Mouse (Mus musculus) adipose tissue, adult 10 weeks (tissue): Measurements from ENCODE around the gene Kdm4a. TPM values are rescaled to one million over a fixed set of nuclear protein-coding genes. Genes with fewer than 3 reads are reported as not detected.

Experiments used
- polyA plus RNA-seq: library from polyadenylated mRNA; stranded (reverse); fragments of 350-450 nt; fragmentation: Illumina TruSeq; extraction: RNeasy Lipid Tissue Mini Kit (QIAGEN cat#74804); gene quantifications from one replicate; pipeline ENCODE4 v1.2.3, GENCODE M21; 2014; ENCODE audit warnings: low read depth, low replicate concordance

Gene Kdm4a
- polyA plus RNA-seq, result 34.5 TPM

GRCm38 (mm10) chr4:118179467-118180300 lies at the start of gene Kdm4a:
Gene Kdm4a, minus strand, starts transcription at chr4:118180043.

GRCm38 (mm10) chr4:118134485-118135365 lies 45.1 kb downstream of the Kdm4a start, which contains the start of gene St3gal3:
Gene St3gal3, minus strand, starts transcription at chr4:118134914.

Other genes starting within 250 kb of the Kdm4a start
- gene St3gal3, start 45.1 kb downstream of the Kdm4a start, polyA plus RNA-seq, result 37.1 TPM
- gene Ptprf, start 111.4 kb upstream of the Kdm4a start, polyA plus RNA-seq, result 74.7 TPM
- 17.6 TPM for gene Szt2, start 229.2 kb upstream of the Kdm4a start, polyA plus RNA-seq
- gene Med8, start 229.3 kb upstream of the Kdm4a start, polyA plus RNA-seq, result 52.9 TPM
- gene Elovl1, start 248.1 kb upstream of the Kdm4a start, polyA plus RNA-seq, result 60.1 TPM